Mouse (Mus musculus) heart, adult 2 months (tissue): ENCODE results near the gene Pus7.

Experiments used
- CTCF ChIP-seq: fragments of 200-600 bp; IDR thresholded peaks from 2 replicates; pipeline ENCODE4 v1.8.1; 2022; ENCODE audit warnings: antibody characterized with exemption, mild to moderate bottlenecking, moderate library complexity
- EP300 ChIP-seq: fragments of 200-500 bp; IDR thresholded peaks from 2 replicates; pipeline ENCODE4 v1.6.1; 2011; ENCODE audit warnings: low read depth, low read length, control low read depth; ENCODE audit not compliant: insufficient read depth
- POLR2A ChIP-seq: fragments of 200-500 bp; IDR thresholded peaks from 2 replicates; pipeline ENCODE4 v1.6.1; 2011; ENCODE audit warnings: mild to moderate bottlenecking, low read depth, low read length, control low read depth; ENCODE audit not compliant: insufficient read depth

GRCm38 (mm10) chr5:23816681-23817080 is 33.2 kb upstream of the Pus7 start:
- TF ChIP-seq CTCF (no peak), EP300 (no peak), POLR2A (no peak)
